Mouse (Mus musculus) CH12.LX (cell line): ENCODE results near the gene Chst2.

Experiments
- CHD2 ChIP-seq: IDR thresholded peaks from 2 replicates; pipeline ENCODE4 v1.6.1; 2011; ENCODE audit warnings: low read length, improper control_type of control experiment
- CTCF ChIP-seq, 2 experiments: IDR thresholded peaks in 1 of 2; conservative IDR thresholded peaks in 1 of 2; 2 replicates each; pipeline ENCODE4 v1.5.1; 2011 to 2012; ENCODE audit warnings: low read depth in 2 of 2, low read length in 2 of 2, improper control_type of control experiment in 1 of 2, inconsistent platforms in 1 of 2, mild to moderate bottlenecking in 1 of 2, moderate library complexity in 1 of 2
- ELF1 ChIP-seq: IDR thresholded peaks from 2 replicates; pipeline ENCODE4 v1.6.1; 2014; ENCODE audit warnings: low read depth, mild to moderate bottlenecking, inconsistent platforms, low read length, improper control_type of control experiment
- EP300 ChIP-seq: IDR thresholded peaks from 2 replicates; pipeline ENCODE4 v1.6.1; 2011; ENCODE audit warnings: low read length, improper control_type of control experiment
- ETS1 ChIP-seq: conservative IDR thresholded peaks from 2 replicates; pipeline ENCODE4 v1.6.1; 2012; ENCODE audit warnings: low read depth, mild to moderate bottlenecking, inconsistent platforms, low read length, improper control_type of control experiment, moderate library complexity
- MAX ChIP-seq: IDR thresholded peaks from 2 replicates; pipeline ENCODE4 v1.6.1; 2011; ENCODE audit warnings: low read length, improper control_type of control experiment
- MXI1 ChIP-seq: IDR thresholded peaks from 2 replicates; pipeline ENCODE4 v1.6.1; 2011; ENCODE audit warnings: mild to moderate bottlenecking, low read depth, low read length, improper control_type of control experiment
- NRF1 ChIP-seq: IDR thresholded peaks from 2 replicates; pipeline ENCODE4 v1.6.1; 2014; ENCODE audit warnings: low read depth, mild to moderate bottlenecking, inconsistent platforms, low read length, improper control_type of control experiment, moderate library complexity
- PAX5 ChIP-seq: IDR thresholded peaks from 2 replicates; pipeline ENCODE4 v1.6.1; 2012; ENCODE audit warnings: low read length, inconsistent platforms, mixed read lengths
- POLR2A ChIP-seq: IDR thresholded peaks from 2 replicates; pipeline ENCODE4 v1.6.1; 2011; ENCODE audit warnings: low read depth, mild to moderate bottlenecking, improper control_type of control experiment, low read length
- USF1 ChIP-seq: IDR thresholded peaks from 2 replicates; pipeline ENCODE4 v1.6.1; 2014; ENCODE audit warnings: low read depth, mild to moderate bottlenecking, inconsistent platforms, low read length, improper control_type of control experiment
- USF2 ChIP-seq: conservative IDR thresholded peaks from 2 replicates; pipeline ENCODE4 v1.6.1; 2011; ENCODE audit warnings: low read depth, low read length, improper control_type of control experiment

- TF ChIP-seq CTCF (conservative IDR thresholded peaks at IDR 0.05 in 1 of 2, IDR thresholded peaks at IDR 0.05 in 1 of 2; ENCODE audit: low read depth in 2 of 2, low read length in 2 of 2) (no peak), MXI1 (no peak), POLR2A (no peak), ETS1 (no peak), USF1 (no peak), NRF1 (no peak), CHD2 (no peak), EP300 (no peak), ELF1 (no peak), MAX (no peak), PAX5 (no peak), USF2 (no peak)
Measured at GRCm38 (mm10) chr9:95365882-95366281, 40.6 kb downstream of the Chst2 start.
